Comparison of ENCODE assay signal across 16 mouse cellular contexts in the genomic region with DNA sequence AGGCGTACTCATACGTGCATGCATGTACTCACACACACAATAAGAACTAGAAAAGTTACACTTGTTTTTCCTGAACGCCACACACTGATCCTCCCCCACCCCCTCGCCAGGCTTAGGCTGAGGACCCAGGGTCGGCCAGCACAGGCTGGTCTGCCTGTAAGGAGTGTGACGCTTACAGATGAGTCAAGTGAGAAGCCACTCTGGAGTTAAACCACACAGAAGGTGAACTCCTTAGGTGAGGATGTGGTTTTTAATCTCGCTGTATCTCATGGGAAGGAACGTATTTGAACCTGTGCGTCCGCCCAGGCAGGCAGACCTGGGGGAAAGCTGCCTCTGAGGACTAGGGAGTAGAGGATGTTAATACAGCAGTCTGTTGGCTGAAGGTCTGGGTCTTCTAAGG. TPM values are rescaled to one million over a fixed set of nuclear protein-coding genes. Genes with fewer than 3 reads are reported as not detected.
DNase-seq lines count a peak whose midpoint lies in the region; TF ChIP-seq lines count a peak whose summit lies in the region.
"Had no signal": no experiment of that assay in that cellular context is flagged by ENCODE, and none has a peak within 500 bp of the region (broad histone marks: within the 10 kb centered on the region; RNA-seq: fewer than 3 reads in every experiment).

No protein-coding gene starts in this region.

- peaks cover 2% of the 10 kb centered on the region for H3K4me1 ChIP-seq in ES-Bruce4 (ENCODE audit: control insufficient read depth, insufficient read depth, low read length)
- H3K4me1 ChIP-seq: forebrain, embryonic 15.5 days had no signal

- DNase-seq in spleen, postnatal 36 days (ENCODE audit: low spot score in 2 of 2), result peak; percentile 9 to 17
- DNase-seq in spleen, adult 12 weeks (ENCODE audit: low spot score), result no peak
- DNase-seq in natural killer cell, adult 2 months (ENCODE audit: low spot score in 2 of 2), result peak; percentile 15 to 18
- DNase-seq in thymus, postnatal 36 days, result peak; percentile 48 to 74
- DNase-seq in gastrocnemius, postnatal 25 days, result no peak
- no peak for DNase-seq in right cerebral cortex, postnatal 36 days (ENCODE audit: low spot score in 2 of 2)
- DNase-seq: cerebellum, postnatal 14 days; heart, postnatal 14 days; kidney, adult 2 months; kidney, postnatal 36 days; lung, postnatal 14 days had no signal

- H3K27ac ChIP-seq in ES-Bruce4 (ENCODE audit: insufficient read depth, low read length), result no peak overlapping the region; the same call in 1 of the 2 replicates
- H3K27ac ChIP-seq: forebrain, embryonic 15.5 days; hindbrain, embryonic 14.5 days; liver, embryonic 14.5 days had no signal

- H3K27me3 ChIP-seq in ES-Bruce4 (ENCODE audit: control insufficient read depth, insufficient read depth, low read length, poor library complexity, severe bottlenecking), result no peaks in the 10 kb centered on the region
- H3K27me3 ChIP-seq: forebrain, embryonic 15.5 days had no signal

- peaks cover 11% of the 10 kb centered on the region for H3K36me3 ChIP-seq in ES-Bruce4 (ENCODE audit: control insufficient read depth, insufficient read depth, low read length, poor library complexity, severe bottlenecking)

- no peaks in the 10 kb centered on the region for H3K9me3 ChIP-seq in ES-Bruce4 (replicated peaks; ENCODE audit: control insufficient read depth, insufficient read depth, low read length, poor library complexity, severe bottlenecking)

- no peak for TF ChIP-seq EP300 in ES-Bruce4 (IDR thresholded peaks at IDR 0.05; ENCODE audit: insufficient read depth, low read depth, low read length)

- no peak for TF ChIP-seq POLR2A in ES-Bruce4 (IDR thresholded peaks at IDR 0.05; ENCODE audit: insufficient read depth, low read length)

- no peak for TF ChIP-seq CTCF in ES-Bruce4 (IDR thresholded peaks at IDR 0.05; ENCODE audit: low read depth, low read length)

- H3K4me3 ChIP-seq in ES-Bruce4 (ENCODE audit: low read depth, low read length), result peak overlapping the region; percentile 17; the same call in 1 of the 2 replicates
- H3K4me3 ChIP-seq: erythroblast, embryonic 14.5 days; forebrain, embryonic 15.5 days had no signal

- H3K9ac ChIP-seq in ES-Bruce4 (ENCODE audit: low read depth, poor library complexity, severe bottlenecking), result no peak overlapping the region
- H3K9ac ChIP-seq: forebrain, embryonic 15.5 days; hindbrain, embryonic 14.5 days; liver, embryonic 14.5 days had no signal

RNA-seq across cellular contexts. Expression of a gene that starts 39.6 kb away (rescaled TPM):
- polyA plus RNA-seq in ES-Bruce4 (2011; ENCODE audit: insufficient read depth, insufficient read length, low read depth, missing spikeins), result 6.5 and 7.3 TPM in 2 replicates
- 1 to 10 TPM; 1.4 to 1.5 TPM for total RNA-seq in gastrocnemius, postnatal 25 days (2021)

RNA-seq across cellular contexts. Expression of a gene that starts 39.7 kb away (rescaled TPM):
- 41.1 TPM in 2 replicates for polyA plus RNA-seq in ES-Bruce4 (2011; ENCODE audit: insufficient read depth, insufficient read length, low read depth, missing spikeins)
- total RNA-seq in gastrocnemius, postnatal 25 days (2021), result 1 to 10 TPM; 3.9 to 5.4 TPM

RNA-seq across cellular contexts. Expression of a gene that starts 50.1 kb away (rescaled TPM):
- 45.7 and 53.3 TPM in 2 replicates for polyA plus RNA-seq in ES-Bruce4 (2011; ENCODE audit: insufficient read depth, insufficient read length, low read depth, missing spikeins)
- total RNA-seq in gastrocnemius, postnatal 25 days (2021), result 10 to 100 TPM; 13.9 to 14.3 TPM

Comparison
In these comparisons a context has a peak if more than half of its experiments do, and no peak if none do; other contexts are left out.
1. DNase-seq: peak in spleen, postnatal 36 days (2 of 2), natural killer cell, adult 2 months (2 of 2) and thymus, postnatal 36 days (2 of 2); none in spleen, adult 12 weeks (single experiment), gastrocnemius, postnatal 25 days (single experiment) and right cerebral cortex, postnatal 36 days (0 of 2).